Mouse (Mus musculus): ENCODE data around the gene Pid1.

- no peak for TF ChIP-seq GATA1 (IDR thresholded peaks at IDR 0.05; ENCODE audit: borderline replicate concordance, low read length)
- no peak for TF ChIP-seq FLI1 (IDR thresholded peaks at IDR 0.05; ENCODE audit: low read length)
Measured at GRCm38 (mm10) chr1:84357216-84357615, 6.8 kb downstream of the Pid1 start.
